Mouse (Mus musculus) heart, adult 11 months (tissue): ENCODE measurements at regions not wholly inside any gene's neighbourhood (a gene's known extent, or its start where the extent isn't known, plus 50 kb on each side); places are given as distances from the start of the nearest gene placed in this dataset.
A peak's percentile ranks its signal among the peaks of the same experiment; 100 is the strongest.

Experiments used
- DNase-seq: peaks from one replicate; pipeline ENCODE4 v3.0.0; 2022

DNA sequence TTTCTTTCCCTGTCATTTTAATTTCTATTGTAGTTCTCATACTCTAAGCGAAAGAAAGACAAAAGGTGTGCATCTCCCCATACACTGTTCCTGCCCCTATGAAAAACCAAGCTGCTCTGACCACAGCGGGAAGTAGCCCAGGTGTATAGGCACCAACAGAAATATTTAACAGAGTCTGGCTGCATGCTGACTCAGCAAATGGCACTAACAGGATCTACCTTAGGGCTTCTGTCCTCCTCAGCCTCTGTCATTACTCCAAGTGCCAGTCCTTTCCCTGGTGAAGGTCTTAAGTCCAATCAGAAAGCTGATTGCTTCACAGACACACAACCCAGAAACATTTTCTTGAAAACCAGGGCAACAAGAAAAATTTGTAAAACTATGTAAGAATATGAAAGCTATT, 72.5 kb downstream of the Gm9008 start:
- DNase-seq: peak; percentile 75

DNA sequence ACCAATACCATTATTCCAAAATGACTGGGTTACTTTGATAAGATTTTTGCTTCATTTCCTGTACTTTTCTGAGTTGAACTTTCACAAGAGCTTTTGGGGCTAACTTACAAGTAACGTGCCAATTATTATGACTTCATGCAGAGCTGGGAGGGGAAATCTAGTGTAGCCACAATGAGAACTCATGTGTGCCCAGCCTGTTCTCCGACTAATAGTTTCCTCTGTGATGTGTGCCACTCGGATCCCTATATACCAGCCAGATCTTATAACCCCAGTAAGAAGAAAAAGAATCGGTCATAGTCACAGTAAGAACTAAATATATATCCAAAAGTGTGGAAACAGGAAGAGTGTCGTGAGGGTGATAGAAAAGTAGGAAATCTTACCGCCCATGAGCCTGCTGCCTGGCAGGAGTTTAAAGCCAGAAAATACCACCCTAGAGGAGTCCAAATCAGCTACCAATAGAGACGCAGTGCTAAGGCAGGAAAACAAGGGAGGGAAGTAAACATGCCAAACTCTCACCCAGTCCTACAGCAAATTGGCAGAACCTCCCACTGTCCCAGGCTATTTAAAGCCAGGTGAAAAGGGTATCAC, 110.0 kb downstream of the Gm9008 start:
- DNase-seq: no peak

GRCm38 (mm10) chr6:76382323-76382722, 115.3 kb downstream of the Gm9008 start:
- no peak for DNase-seq

- DNase-seq: no peak
Observed at GRCm38 (mm10) chr6:76378674-76379073, 118.9 kb downstream of the Gm9008 start.

DNA sequence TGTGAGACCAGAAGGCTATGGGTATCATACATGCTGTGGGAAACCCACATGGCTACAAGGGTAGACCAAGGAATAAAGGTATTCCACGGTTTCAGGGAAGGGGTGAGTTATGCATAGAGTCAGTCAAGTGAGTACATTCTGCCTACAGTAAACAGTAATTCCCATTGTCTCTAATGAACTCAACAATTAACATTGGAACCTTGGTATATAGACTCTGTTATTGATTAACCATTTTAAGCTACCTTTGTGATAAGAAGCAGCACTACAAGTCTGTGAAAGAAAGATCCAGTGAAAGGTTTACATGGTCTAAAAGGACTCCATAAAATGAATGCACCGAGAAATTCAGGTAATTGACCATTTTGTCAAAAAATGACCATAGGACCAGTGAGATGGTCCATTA, 145.4 kb downstream of the Gm9008 start:
- DNase-seq: no peak

- DNase-seq: no peak
Observed at GRCm38 (mm10) chr6:76348445-76348844, 149.1 kb downstream of the Gm9008 start.

DNA sequence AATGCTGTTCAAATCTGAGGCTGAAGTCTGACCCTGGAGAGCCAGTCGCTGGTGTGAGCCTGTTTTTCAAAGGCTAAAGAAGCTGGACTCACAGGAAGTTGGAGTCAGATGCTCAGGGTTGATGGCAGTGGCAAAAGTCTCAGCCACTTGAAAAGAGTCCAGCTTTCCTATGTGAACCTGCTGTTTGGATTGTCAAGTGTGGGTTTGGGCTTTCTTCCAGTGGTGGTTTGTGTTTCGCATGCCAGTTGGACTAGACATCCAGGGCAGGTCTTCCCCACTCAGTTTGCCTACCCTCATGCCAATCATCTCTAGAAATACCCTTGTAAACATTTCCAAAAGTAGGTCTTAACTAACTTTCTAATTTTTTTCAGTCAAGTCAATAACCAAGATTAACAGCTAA, 167.4 kb downstream of the Gm9008 start:
- no peak for DNase-seq
